23 mouse cellular contexts compared by ENCODE assay signal in the genomic region with DNA sequence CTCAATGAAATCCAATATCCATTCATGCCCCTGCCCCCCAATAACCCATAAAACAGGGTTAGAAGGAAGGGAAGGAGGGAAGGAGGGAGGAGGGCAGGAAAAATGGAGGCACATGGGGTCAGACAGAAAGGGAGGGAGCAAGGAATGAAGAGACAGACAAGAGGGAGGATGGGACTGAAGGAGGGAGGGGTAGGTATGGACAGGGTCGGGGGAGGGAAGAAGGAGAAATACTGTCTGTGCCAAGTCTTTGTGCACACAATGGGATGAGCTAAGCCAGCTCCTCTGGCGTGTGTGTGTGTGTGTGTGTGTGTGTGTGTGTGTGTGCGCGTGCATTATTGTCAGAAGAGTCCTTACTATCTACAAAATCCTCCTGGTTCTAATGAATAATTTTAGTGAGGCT.
DNase-seq lines count a peak whose midpoint lies in the region; ATAC-seq and TF ChIP-seq lines count a peak whose summit lies in the region.
"Had no signal": no experiment of that assay in that cellular context is flagged by ENCODE, and none has a peak within 500 bp of the region (broad histone marks: within the 10 kb centered on the region; RNA-seq: fewer than 3 reads in every experiment).

No protein-coding gene starts in this region.

- H3K4me2 ChIP-seq in midbrain, embryonic 11.5 days, result no peak overlapping the region
- H3K4me2 ChIP-seq: heart, embryonic 11.5 days; hindbrain, embryonic 14.5 days; liver, embryonic 11.5 days had no signal

- no peaks in the 10 kb centered on the region for H3K27me3 ChIP-seq in midbrain, embryonic 11.5 days (ENCODE audit: control insufficient read depth, insufficient read depth, low read length)
- H3K27me3 ChIP-seq in midbrain, embryonic 10.5 days (ENCODE audit: low read depth, poor library complexity, severe bottlenecking), result no peaks in the 10 kb centered on the region

- no peak overlapping the region for H3K9ac ChIP-seq in midbrain, embryonic 11.5 days (ENCODE audit: low read length)
- H3K9ac ChIP-seq: hindbrain, embryonic 14.5 days had no signal

- peak overlapping the region; percentile 5; the same call in 1 of the 2 replicates for H3K27ac ChIP-seq in layer of hippocampus, adult 2 months
- H3K27ac ChIP-seq in midbrain, embryonic 11.5 days (ENCODE audit: low read depth, low read length), result no peak overlapping the region
- H3K27ac ChIP-seq in midbrain, embryonic 10.5 days (replicated peaks), result no peak overlapping the region
- H3K27ac ChIP-seq: hindbrain, embryonic 14.5 days had no signal

- no peak for TF ChIP-seq CTCF in layer of hippocampus, adult 2 months (conservative IDR thresholded peaks at IDR 0.05)

- H3K9me3 ChIP-seq in midbrain, embryonic 11.5 days (ENCODE audit: control insufficient read depth, low read length), result no peaks in the 10 kb centered on the region; the same call in 1 of the 2 replicates
- no peaks in the 10 kb centered on the region for H3K9me3 ChIP-seq in midbrain, embryonic 10.5 days (replicated peaks)

- no peak overlapping the region for H3K4me3 ChIP-seq in layer of hippocampus, adult 2 months
- no peak overlapping the region for H3K4me3 ChIP-seq in midbrain, embryonic 11.5 days (ENCODE audit: low read depth, low read length)
- H3K4me3 ChIP-seq in midbrain, embryonic 10.5 days, result no peak overlapping the region
- H3K4me3 ChIP-seq: erythroblast, embryonic 14.5 days had no signal

- H3K4me1 ChIP-seq in midbrain, embryonic 11.5 days (ENCODE audit: control insufficient read depth, insufficient read depth, low read length), result no peaks in the 10 kb centered on the region
- 0 out of 2 replicates have a peak, but pooled peaks cover 4% of the 10 kb centered on the region for H3K4me1 ChIP-seq in midbrain, embryonic 10.5 days

- 75% methylated on average over 4 of the region's 4 CpGs for WGBS in midbrain, embryonic 11.5 days
- 83% methylated on average over 4 of the region's 4 CpGs for whole genome bisulfite sequencing in midbrain, embryonic 10.5 days

- ATAC-seq in midbrain, embryonic 11.5 days (ENCODE audit: low FRiP score), result no peak
- ATAC-seq: intestine, postnatal 0 days had no signal

- H3K36me3 ChIP-seq in midbrain, embryonic 11.5 days (ENCODE audit: control insufficient read depth, insufficient read depth, low read length), result no peaks in the 10 kb centered on the region
- H3K36me3 ChIP-seq in midbrain, embryonic 10.5 days, result no peaks in the 10 kb centered on the region

- DNase-seq in layer of hippocampus, adult 2 months (ENCODE audit: low spot score in 2 of 2), result no peak
- DNase-seq in layer of hippocampus, adult 9-11 months, result no peak
- peak; percentile 37 for DNase-seq in midbrain, embryonic 11.5 days (ENCODE audit: low spot score, missing footprints)
- no peak for DNase-seq in midbrain, embryonic 10.5 days (ENCODE audit: low spot score)
- DNase-seq in retina, postnatal 1 day, result peak; percentile 38
- no peak for DNase-seq in retina, embryonic 14.5 days (ENCODE audit: low spot score)
- DNase-seq in natural killer cell, adult 2 months (ENCODE audit: low spot score in 2 of 2), result no peak
- DNase-seq: adrenal gland, postnatal 25 days; B cell, adult 2 months; cerebellum, adult 18-20 months; cerebellum, postnatal 10 days; gastrocnemius, postnatal 14 days; heart, postnatal 36 days; kidney, adult 9 months; kidney, postnatal 14 days; left cerebral cortex, postnatal 4 days; right cerebral cortex, postnatal 14 days; thymus, postnatal 4 days had no signal

Comparison
In these comparisons a context has a peak if more than half of its experiments do, and no peak if none do; other contexts are left out.
1. DNase-seq: peak in midbrain, embryonic 11.5 days (single experiment) and retina, postnatal 1 day (single experiment); none in layer of hippocampus, adult 2 months (0 of 2), layer of hippocampus, adult 9-11 months (single experiment), midbrain, embryonic 10.5 days (single experiment), retina, embryonic 14.5 days (single experiment) and natural killer cell, adult 2 months (0 of 2).